Mouse (Mus musculus): ENCODE data around the gene Myl12a. TPM values are rescaled to one million over a fixed set of nuclear protein-coding genes. Genes with fewer than 3 reads are reported as not detected.

Gene Myl12a
- polyA plus RNA-seq, 1 experiment from 2014 or later, result 199 TPM

DNA sequence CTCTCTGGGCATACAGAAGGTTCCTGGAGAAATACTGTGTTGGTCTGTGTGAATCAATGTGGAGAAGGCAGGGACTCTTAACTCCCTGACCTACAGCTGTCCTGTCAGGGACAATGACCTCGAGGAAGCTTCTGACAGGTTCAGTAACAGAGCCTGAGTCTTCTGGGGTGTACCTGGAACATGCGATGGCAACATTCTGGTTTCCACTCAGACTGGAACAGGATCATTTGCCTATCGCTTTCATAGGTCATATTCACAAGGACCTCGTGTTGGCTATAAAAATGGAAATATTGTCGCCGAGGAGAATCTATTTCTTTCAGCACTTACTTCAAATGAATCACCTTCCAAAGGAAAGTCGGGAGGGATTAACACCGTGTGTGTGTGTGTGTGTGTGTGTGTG, 23.2 kb upstream of the Myl12a start:
- Histone ChIP-seq H3K4me3 (ENCODE audit: low read depth, low read length) (no peak overlapping the region), H3K9me3 (ENCODE audit: low read length) (no peaks in the 10 kb centered on the region), H3K27me3 (ENCODE audit: insufficient read depth, low read length) (no peaks in the 10 kb centered on the region), H3K9ac (replicated peaks) (no peak overlapping the region), H3K4me1 (ENCODE audit: insufficient read depth) (no peaks in the 10 kb centered on the region), H3K36me3 (replicated peaks; ENCODE audit: insufficient read depth, low read length) (no peaks in the 10 kb centered on the region), H3K27ac (ENCODE audit: low read depth) (no peak overlapping the region), H3K4me2 (ENCODE audit: low read depth, low read length) (no peak overlapping the region)
- ATAC-seq, result no peak
- WGBS (ENCODE audit: insufficient replicate concordance), result 70% methylated on average over 8 of the region's 8 CpGs
- TF ChIP-seq EP300 (IDR thresholded peaks at IDR 0.05; ENCODE audit: low read depth), result no peak
- TF ChIP-seq CTCF (IDR thresholded peaks at IDR 0.05; ENCODE audit: low read depth), result no peak
- no peak for DNase-seq

DNA sequence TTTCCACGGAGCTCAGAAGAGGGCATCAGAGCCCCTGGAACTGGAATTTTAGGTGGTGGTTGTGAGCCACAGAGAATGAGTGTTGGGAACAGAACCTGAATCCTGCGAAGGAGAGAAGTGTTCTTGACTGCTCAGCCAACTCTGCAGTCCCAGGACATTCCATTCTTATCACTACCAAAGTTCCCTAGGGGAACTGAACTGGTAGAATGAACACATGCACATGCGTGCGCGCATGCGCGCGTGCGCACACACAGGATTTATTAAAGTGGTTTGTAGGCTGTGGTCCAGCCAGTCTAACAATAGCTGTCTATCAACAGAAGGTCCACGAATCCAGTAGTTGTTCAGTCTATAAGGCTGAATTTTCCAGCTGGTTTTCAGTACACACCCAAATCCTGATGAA, 21.4 kb upstream of the Myl12a start:
- Histone ChIP-seq H3K9ac (replicated peaks) (no peak overlapping the region), H3K27ac (ENCODE audit: low read depth) (no peak overlapping the region), H3K4me1 (ENCODE audit: insufficient read depth) (no peaks in the 10 kb centered on the region), H3K27me3 (ENCODE audit: insufficient read depth, low read length) (no peaks in the 10 kb centered on the region), H3K4me2 (ENCODE audit: low read depth, low read length) (no peak overlapping the region), H3K9me3 (ENCODE audit: low read length) (no peaks in the 10 kb centered on the region), H3K4me3 (ENCODE audit: low read depth, low read length) (no peak overlapping the region), H3K36me3 (replicated peaks; ENCODE audit: insufficient read depth, low read length) (no peaks in the 10 kb centered on the region)
- ATAC-seq, result no peak
- 91% methylated on average over 10 of the region's 10 CpGs for WGBS (ENCODE audit: insufficient replicate concordance)
- no peak for DNase-seq
- TF ChIP-seq EP300 (IDR thresholded peaks at IDR 0.05; ENCODE audit: low read depth) (no peak), CTCF (IDR thresholded peaks at IDR 0.05; ENCODE audit: low read depth) (no peak)

DNA sequence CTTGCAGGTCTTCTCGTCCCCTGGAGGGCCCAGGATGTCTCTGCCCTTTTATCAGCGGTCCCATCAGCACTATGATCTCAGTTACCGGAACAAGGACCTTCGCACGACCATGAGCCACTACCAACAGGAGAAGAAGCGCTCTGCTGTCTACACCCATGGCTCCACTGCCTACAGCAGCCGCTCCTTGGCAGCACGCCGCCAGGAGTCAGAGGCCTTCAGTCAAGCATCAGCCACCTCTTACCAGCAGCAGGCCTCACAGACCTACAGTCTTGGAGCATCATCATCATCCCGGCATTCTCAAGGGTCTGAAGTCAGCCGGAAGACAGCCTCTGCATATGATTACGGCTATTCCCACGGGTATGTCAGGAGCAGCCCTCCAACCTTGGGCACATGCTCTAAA, 20.2 kb upstream of the Myl12a start:
- TF ChIP-seq EP300 (IDR thresholded peaks at IDR 0.05; ENCODE audit: low read depth), result no peak
- no peak for TF ChIP-seq CTCF (IDR thresholded peaks at IDR 0.05; ENCODE audit: low read depth)
- Histone ChIP-seq H3K27ac (ENCODE audit: low read depth) (no peak overlapping the region), H3K4me2 (ENCODE audit: low read depth, low read length) (no peak overlapping the region), H3K36me3 (replicated peaks; ENCODE audit: insufficient read depth, low read length) (no peaks in the 10 kb centered on the region), H3K9ac (replicated peaks) (no peak overlapping the region), H3K4me3 (ENCODE audit: low read depth, low read length) (no peak overlapping the region), H3K27me3 (ENCODE audit: insufficient read depth, low read length) (no peaks in the 10 kb centered on the region), H3K4me1 (ENCODE audit: insufficient read depth) (no peaks in the 10 kb centered on the region), H3K9me3 (ENCODE audit: low read length) (no peaks in the 10 kb centered on the region)
- DNase-seq (no peak), ATAC-seq (no peak)
- 85% methylated on average over 13 of the region's 13 CpGs for WGBS (ENCODE audit: insufficient replicate concordance)

DNA sequence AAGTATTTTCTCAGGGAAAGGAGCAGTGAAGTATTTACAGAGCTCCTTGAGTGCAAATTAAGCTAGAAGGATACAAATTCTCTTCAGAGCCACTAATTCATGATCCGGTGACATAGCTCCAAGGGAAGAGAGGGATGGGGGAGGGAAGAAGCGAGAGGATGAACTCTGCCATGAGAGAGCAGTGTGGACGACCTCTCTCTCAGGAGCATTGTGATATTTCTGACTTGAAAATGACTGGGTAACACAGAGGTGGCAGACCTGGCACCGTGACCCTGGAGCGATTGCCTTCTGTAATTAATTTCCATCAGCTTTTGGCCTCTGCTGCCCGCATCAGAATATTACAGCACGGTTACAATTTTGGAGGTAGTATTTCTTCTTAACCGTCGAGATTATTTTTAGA, 17.2 kb upstream of the Myl12a start:
- DNase-seq (no peak), ATAC-seq (no peak)
- H3K27me3 ChIP-seq (ENCODE audit: insufficient read depth, low read length), result no peaks in the 10 kb centered on the region
- H3K4me2 ChIP-seq (ENCODE audit: low read depth, low read length), result no peak overlapping the region
- no peak overlapping the region for H3K9ac ChIP-seq (replicated peaks)
- 62% methylated on average over 9 of the region's 9 CpGs for WGBS (ENCODE audit: insufficient replicate concordance)
- TF ChIP-seq CTCF (IDR thresholded peaks at IDR 0.05; ENCODE audit: low read depth) (no peak), EP300 (IDR thresholded peaks at IDR 0.05; ENCODE audit: low read depth) (no peak)
- no peaks in the 10 kb centered on the region for H3K36me3 ChIP-seq (replicated peaks; ENCODE audit: insufficient read depth, low read length)
- H3K4me3 ChIP-seq (ENCODE audit: low read depth, low read length), result no peak overlapping the region
- no peaks in the 10 kb centered on the region for H3K9me3 ChIP-seq (ENCODE audit: low read length)
- H3K27ac ChIP-seq (ENCODE audit: low read depth), result no peak overlapping the region
- H3K4me1 ChIP-seq (ENCODE audit: insufficient read depth), result no peaks in the 10 kb centered on the region

DNA sequence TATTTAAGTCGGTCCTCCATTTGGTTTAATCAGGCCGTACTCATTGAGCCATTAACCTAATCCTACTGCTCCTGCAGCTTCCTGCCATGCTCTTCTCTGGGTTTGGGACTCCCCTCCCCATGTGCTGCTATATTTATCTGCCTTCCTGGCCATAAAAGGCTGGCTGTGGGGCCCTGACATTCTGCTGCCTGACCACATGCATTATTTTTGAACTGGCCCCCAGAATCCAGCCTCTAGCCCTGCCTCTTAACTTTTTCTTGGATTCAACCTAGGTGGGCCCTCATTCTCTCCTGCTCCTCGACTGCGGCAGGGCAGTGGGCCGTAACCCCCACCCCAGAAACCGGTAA, 16.6 kb upstream of the Myl12a start:
- Histone ChIP-seq H3K4me1 (ENCODE audit: insufficient read depth) (no peaks in the 10 kb centered on the region), H3K27me3 (ENCODE audit: insufficient read depth, low read length) (no peaks in the 10 kb centered on the region), H3K4me3 (ENCODE audit: low read depth, low read length) (no peak overlapping the region), H3K36me3 (replicated peaks; ENCODE audit: insufficient read depth, low read length) (no peaks in the 10 kb centered on the region), H3K9me3 (ENCODE audit: low read length) (no peaks in the 10 kb centered on the region), H3K4me2 (ENCODE audit: low read depth, low read length) (no peak overlapping the region), H3K27ac (ENCODE audit: low read depth) (no peak overlapping the region), H3K9ac (replicated peaks) (no peak overlapping the region)
- WGBS (ENCODE audit: insufficient replicate concordance), result 33% methylated on average over 6 of the region's 6 CpGs
- TF ChIP-seq CTCF (IDR thresholded peaks at IDR 0.05; ENCODE audit: low read depth), result no peak
- TF ChIP-seq EP300 (IDR thresholded peaks at IDR 0.05; ENCODE audit: low read depth), result no peak
- no peak for DNase-seq
- ATAC-seq, result no peak

DNA sequence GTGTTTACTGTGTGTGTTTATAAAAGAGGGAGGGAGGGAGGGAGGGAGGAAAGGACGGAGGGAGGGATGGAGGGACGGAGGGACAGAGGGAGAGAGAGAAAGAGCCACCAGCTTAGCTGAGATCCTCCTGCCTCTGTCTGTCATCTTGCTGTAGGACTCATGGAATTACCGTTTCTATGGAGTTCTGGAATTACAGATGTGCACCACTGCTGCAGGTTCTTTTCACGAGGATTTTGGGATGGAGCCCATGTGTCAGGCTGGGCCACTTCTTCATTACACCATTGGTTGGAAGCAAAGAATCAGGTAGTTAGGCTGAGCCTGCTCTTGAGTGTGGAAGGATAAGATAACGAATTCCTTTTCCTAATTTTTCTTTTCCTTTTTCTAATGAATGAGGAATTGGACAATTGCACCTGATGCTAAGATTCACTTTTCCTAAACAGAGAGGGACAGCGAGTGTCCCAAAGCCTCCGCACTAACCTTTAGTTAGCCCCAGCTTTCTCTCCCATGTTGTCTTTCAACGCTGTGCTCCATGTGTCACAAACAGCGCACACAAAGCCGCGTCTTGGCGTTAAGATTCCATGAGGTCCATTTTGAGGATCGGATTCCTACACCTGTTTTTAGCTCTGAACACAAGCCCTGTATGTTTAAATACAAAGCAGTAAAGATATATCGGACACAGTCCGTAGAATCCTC, 16.1 kb upstream of the Myl12a start:
- DNase-seq (no peak), ATAC-seq (no peak)
- no peak overlapping the region for H3K9ac ChIP-seq (replicated peaks)
- no peaks in the 10 kb centered on the region for H3K36me3 ChIP-seq (replicated peaks; ENCODE audit: insufficient read depth, low read length)
- no peaks in the 10 kb centered on the region for H3K9me3 ChIP-seq (ENCODE audit: low read length)
- no peak overlapping the region for H3K4me3 ChIP-seq (ENCODE audit: low read depth, low read length)
- no peak overlapping the region for H3K4me2 ChIP-seq (ENCODE audit: low read depth, low read length)
- TF ChIP-seq EP300 (IDR thresholded peaks at IDR 0.05; ENCODE audit: low read depth) (no peak), CTCF (IDR thresholded peaks at IDR 0.05; ENCODE audit: low read depth) (no peak)
- 80% methylated on average over 15 of the region's 15 CpGs for WGBS (ENCODE audit: insufficient replicate concordance)
- no peak overlapping the region for H3K27ac ChIP-seq (ENCODE audit: low read depth)
- no peaks in the 10 kb centered on the region for H3K27me3 ChIP-seq (ENCODE audit: insufficient read depth, low read length)
- no peaks in the 10 kb centered on the region for H3K4me1 ChIP-seq (ENCODE audit: insufficient read depth)

DNA sequence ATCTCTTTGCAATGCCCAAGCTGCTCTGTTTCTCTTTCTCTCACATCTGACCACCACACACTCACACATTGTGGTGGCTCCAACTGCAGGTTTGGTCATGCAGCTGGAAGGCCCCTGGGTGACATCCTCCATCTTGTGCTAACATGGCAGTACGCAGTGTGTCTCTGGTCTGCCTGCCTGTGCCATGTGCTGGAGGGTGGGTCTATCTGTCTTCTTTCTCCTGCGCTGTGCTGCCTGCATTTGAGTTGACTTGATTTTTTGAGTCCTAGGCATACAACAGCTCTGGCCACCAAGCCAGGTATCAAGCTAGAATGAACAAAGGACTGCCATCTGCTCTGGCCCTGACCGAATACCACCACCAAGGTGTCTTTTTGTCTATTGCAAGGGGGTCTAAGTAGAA, 15.5 kb upstream of the Myl12a start:
- WGBS (ENCODE audit: insufficient replicate concordance), result 85% methylated on average over 3 of the region's 3 CpGs
- no peak overlapping the region for H3K27ac ChIP-seq (ENCODE audit: low read depth)
- H3K36me3 ChIP-seq (replicated peaks; ENCODE audit: insufficient read depth, low read length), result no peaks in the 10 kb centered on the region
- no peaks in the 10 kb centered on the region for H3K27me3 ChIP-seq (ENCODE audit: insufficient read depth, low read length)
- no peak overlapping the region for H3K4me2 ChIP-seq (ENCODE audit: low read depth, low read length)
- H3K4me3 ChIP-seq (ENCODE audit: low read depth, low read length), result no peak overlapping the region
- no peak for DNase-seq
- H3K9me3 ChIP-seq (ENCODE audit: low read length), result no peaks in the 10 kb centered on the region
- no peaks in the 10 kb centered on the region for H3K4me1 ChIP-seq (ENCODE audit: insufficient read depth)
- no peak for ATAC-seq
- TF ChIP-seq CTCF (IDR thresholded peaks at IDR 0.05; ENCODE audit: low read depth), result no peak
- TF ChIP-seq EP300 (IDR thresholded peaks at IDR 0.05; ENCODE audit: low read depth), result no peak
- no peak overlapping the region for H3K9ac ChIP-seq (replicated peaks)

Measured in liver, postnatal 0 days (tissue).